Mouse (Mus musculus) right cerebral cortex, adult 18-20 months (tissue): ENCODE results near the gene Anks6.

Experiments
- DNase-seq: peaks from one replicate; pipeline ENCODE4 v3.0.0; 2022; ENCODE audit warnings: mixed read lengths

Anks6 gene

DNA sequence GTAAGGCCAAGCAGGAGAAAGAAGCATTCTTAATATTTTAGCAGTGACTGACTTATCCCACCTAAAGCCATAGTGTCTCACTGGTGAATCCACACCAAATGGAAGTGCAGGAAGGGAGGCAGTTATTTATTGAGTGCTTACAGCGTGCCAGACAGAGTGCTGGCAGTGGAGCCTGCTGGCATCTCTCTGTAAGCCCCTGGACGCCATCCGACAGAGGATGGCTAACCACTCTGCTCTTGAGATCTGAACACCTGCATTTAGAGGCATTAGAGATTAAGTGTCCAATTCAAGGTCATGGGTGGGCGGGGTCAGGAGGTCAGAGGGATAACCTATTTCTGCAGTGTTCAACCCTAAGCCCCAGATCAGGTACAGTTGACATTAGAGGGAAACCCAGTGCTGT, 68.4 kb downstream of the Anks6 start:
- DNase-seq: no peak

DNA sequence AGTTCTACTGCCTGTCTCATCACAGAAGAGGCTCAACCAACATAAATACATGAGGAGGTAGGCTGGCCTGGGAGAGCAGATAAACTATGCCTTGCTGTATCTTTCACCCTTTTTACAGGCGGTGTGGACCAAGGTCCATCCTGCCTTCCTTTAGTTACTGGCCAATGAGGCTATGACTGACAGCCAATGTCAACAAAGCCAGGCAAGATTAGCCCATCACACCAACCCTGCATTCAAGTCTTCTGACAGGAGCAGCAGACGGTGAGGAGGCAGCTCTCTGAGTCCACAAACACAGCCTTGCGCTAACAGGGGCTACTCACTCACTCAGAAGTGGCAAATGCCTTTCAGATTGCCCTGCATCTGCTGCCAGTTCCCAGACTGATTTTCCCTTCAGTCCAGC, 69.0 kb downstream of the Anks6 start:
- DNase-seq: no peak

DNA sequence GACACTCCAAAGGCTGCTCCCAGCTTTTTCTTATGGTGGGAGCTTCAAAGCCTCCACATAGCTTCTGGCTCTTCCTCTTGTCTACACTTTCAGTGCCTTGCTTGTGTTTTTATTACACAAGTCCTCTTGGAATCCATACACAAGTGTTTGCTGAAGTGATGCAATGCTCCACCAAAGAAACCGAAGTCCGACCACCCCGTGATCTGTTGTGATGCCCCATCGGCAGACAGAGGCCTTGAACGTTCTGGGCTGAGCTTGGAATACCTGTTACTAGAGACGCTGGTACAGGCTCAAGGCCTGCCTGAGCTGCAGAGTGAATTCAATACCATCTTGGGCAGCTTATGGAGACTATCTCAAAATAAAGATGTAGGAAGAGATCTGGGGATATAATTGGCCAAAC, 69.4 kb downstream of the Anks6 start:
- no peak for DNase-seq

DNA sequence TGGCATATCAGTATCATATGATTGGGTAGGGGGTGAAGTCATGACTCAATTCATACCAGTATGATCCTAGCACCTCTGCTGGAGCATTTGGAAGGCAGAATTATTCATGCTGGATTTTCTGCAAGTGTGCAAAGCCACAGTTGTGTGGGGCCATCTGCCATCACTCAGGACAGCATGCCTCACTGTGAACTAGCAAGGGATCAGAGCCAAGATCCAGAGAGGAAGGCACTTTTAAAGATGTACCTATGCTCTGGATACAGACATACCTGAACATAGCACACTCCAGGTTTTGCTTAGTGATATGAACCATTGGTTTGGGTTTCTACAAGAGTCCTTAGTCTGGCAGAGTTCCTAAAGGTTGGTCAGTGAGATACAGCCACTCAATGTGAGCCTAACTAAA, 71.2 kb downstream of the Anks6 start:
- no peak for DNase-seq

DNA sequence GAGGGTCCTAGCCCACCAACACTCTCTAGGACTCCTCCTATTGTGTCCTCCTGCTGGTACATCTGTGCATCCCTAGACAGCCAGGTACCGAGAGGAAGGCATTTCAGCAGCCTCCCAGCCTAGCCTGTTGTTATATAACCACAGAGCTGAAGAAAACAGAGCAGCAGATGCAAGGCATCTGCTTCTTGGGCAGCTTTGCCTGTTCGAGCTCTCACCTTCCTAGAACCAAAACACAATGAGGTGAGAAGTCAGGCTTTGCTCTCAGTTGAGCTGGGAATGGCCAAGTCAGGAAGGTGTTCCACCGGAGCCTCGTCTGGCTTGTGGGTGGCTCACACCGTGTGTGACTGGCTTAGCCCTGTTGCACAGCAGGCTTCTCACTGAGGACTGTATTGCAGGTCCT, 74.3 kb downstream of the Anks6 start:
- peak; percentile 53 for DNase-seq

DNA sequence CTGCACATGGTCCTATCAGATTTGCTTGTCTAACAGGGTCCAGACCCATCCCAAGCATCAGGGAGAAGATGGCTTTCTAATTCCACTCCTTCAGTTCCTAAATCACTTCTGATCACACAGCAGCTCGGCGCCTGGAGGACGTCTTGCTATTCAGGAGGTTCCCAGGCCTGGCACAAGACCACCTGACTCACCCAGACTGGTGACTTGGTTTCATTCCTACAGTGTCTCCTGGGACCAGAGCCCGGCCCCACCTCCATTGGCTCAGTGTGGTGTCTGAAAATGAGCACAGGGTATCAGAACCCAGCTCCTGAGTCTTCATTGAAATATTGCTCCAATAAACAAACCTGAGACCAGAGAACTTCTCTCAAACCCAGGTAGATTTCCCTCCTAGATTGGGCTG, 75.1 kb downstream of the Anks6 start:
- peak; percentile 44 for DNase-seq

DNA sequence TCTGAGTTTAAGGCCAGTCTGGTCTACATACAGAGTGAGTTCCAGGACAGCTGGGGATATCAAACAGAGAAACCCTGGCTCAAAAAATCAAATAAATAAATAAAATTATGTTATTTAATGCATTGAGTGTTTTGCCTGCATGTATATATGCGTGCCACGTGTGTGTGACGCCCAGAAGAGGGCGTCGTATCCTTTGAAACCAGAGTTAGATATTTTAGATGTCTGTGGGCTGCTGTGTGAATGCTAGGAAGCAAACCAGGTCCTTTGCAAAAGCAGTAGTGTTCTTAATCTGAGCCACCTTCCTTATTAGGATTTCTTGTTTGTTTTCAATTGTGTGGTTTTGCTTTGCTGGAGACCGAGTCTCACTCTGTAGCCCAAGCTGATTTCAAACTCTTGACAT, 78.9 kb downstream of the Anks6 start:
- no peak for DNase-seq

DNA sequence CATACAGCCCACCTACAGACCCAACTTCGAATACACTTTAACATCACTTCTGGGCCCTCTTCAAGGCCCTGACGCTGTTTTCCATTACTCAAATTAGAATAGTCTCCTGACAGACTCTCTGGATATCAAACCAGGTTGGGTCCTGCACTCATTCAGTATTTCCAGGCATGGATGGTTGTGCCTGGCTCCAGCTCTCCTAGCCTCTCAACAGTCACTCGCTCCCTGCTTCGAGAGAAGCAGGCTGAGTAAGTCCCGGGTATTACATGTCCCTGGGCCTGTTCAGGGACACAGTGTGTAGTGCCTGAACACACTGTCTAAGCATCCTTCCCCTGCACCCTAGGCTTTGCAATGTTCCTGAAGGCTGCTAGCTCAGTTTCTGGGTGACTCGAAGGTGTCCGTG, 80.1 kb downstream of the Anks6 start:
- DNase-seq: no peak

DNA sequence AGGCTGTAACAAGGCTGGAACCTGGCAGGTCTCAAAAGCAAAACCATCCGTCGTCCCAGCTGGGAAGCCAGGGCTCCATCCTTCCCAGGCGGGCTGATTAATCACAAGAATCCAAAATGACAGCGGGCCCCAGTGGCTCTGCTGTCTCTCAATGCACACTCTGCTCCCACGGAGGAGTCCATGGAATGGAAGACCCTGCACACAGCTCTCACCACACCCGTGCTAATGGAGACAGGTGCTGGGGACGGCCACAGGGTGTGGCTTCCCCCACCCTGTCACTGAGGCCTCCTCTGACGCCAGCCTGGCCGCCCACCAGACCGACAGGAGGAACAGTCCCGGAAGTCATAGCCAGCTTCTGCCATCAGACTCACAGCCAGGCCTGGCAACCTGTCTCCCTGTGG, 80.6 kb downstream of the Anks6 start:
- DNase-seq: peak; percentile 51

DNA sequence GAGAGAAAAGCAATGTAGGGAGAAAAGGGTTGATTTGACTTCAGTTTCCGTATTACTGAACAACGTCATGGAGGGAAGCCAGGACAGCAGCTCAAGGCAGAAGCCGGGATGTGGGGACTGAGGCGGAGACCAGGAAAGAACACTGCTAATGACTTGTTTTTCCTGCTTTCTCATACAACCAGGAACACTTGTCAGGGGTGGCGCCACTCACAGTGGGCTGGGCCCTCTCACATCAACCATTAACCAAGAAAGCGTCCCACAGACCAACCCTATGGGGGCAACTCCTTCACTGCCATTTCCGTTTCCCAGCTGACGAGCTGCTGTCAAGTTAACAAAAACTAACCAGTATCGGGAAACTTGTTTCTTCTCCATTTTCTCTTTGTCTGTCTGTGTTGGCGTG, 83.9 kb downstream of the Anks6 start:
- DNase-seq: no peak

DNA sequence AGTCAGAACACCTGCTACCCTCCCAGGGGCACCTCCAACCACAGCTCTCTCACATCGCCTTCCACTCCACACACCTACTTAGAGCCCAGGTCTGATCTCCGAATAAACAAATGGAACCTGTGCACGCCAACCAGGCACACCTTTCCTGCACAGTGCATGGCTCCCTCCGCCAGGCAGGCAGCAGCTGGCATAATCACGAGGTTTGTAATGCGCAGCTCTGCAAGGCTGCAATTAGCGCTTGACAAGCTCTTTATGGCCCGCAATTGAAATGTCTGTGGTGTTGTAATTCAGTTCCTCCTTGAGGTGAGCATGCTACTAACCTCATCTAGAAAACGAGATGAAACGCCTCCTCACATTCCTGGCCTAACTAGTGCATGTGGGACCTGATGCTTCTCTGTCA, 89.2 kb downstream of the Anks6 start:
- no peak for DNase-seq

DNA sequence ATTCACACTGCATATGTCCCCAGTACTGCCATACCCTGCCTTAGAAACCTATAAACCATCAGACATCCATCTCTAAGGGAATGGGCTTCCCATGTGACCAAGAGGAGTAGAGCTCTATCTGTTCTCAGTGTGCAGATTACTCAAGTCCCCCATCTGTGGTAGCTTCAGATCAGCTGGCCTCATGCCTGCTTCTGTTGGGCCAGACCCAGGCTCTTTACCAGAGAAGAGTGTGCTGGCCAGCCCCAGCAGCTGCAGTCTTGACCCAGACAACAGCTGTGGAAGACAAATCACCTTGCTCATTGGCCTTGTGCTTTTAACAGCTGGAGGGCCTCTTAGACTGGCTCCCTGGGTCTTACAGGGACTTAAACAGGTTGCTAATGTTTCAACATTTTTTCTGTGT, 90.7 kb downstream of the Anks6 start:
- no peak for DNase-seq
